Mouse (Mus musculus): ENCODE data around the gene Junb. TPM values are rescaled to one million over a fixed set of nuclear protein-coding genes. Genes with fewer than 3 reads are reported as not detected.
A peak's percentile ranks its signal among the peaks of the same experiment; 100 is the strongest.

The Junb gene
- polyA plus RNA-seq, 1 experiment from 2014 or later: 15.4 TPM

DNA sequence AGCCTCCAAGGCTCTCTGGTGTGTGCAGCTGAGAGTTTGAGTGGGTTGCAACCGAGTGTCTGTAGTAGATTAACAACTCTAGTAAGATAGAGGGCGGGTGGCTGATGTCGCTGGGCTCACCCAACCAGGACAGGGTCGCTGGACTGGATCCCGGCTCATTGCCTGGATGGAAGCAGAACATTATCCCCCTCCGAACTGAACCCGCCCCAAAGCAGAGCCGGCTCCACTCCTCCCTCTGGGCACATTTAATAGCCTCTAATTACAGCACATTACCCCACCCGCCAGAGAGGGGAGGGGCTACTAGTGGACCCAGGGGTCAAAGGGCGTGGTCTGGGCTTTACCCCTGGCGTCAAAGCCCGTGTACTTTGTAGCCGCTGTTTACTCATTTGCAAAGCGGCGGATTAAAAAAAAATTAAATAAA lies 10.8 kb upstream of the Junb start:
- 14% methylated on average over 15 of the region's 15 CpGs for WGBS
- H3K36me3 ChIP-seq (ENCODE audit: insufficient read depth): no peaks in the 10 kb centered on the region
- H3K9me3 ChIP-seq (ENCODE audit: low read depth, low read length): no peaks in the 10 kb centered on the region
- H3K4me3 ChIP-seq (ENCODE audit: low read depth, low read length): peak overlapping the region; percentile 54
- H3K4me1 ChIP-seq (ENCODE audit: insufficient read depth): peaks cover 24% of the 10 kb centered on the region
- H3K4me2 ChIP-seq: peak overlapping the region; percentile 98
- peak overlapping the region; percentile 40 for H3K9ac ChIP-seq
- DNase-seq (peak; percentile 27), ATAC-seq (ENCODE audit: insufficient read depth) (no peak)
- H3K27ac ChIP-seq (ENCODE audit: low read depth): peak overlapping the region; percentile 19
- H3K27me3 ChIP-seq (ENCODE audit: insufficient read depth, low read length): no peaks in the 10 kb centered on the region
- TF ChIP-seq CTCF (IDR thresholded peaks at IDR 0.05; ENCODE audit: low read depth): no peak

- TF ChIP-seq CTCF (IDR thresholded peaks at IDR 0.05; ENCODE audit: low read depth): no peak
- H3K9me3 ChIP-seq (ENCODE audit: low read depth, low read length): no peaks in the 10 kb centered on the region
- peaks cover 28% of the 10 kb centered on the region for H3K4me1 ChIP-seq (ENCODE audit: insufficient read depth)
- H3K4me2 ChIP-seq: no peak overlapping the region
- no peak overlapping the region for H3K4me3 ChIP-seq (ENCODE audit: low read depth, low read length)
- no peak overlapping the region for H3K27ac ChIP-seq (ENCODE audit: low read depth)
- no peaks in the 10 kb centered on the region for H3K36me3 ChIP-seq (ENCODE audit: insufficient read depth)
- WGBS: 60% methylated on average over 2 of the region's 2 CpGs
- ATAC-seq (ENCODE audit: insufficient read depth) (no peak), DNase-seq (no peak)
- no peaks in the 10 kb centered on the region for H3K27me3 ChIP-seq (ENCODE audit: insufficient read depth, low read length)
- no peak overlapping the region for H3K9ac ChIP-seq
These were observed 9.4 kb upstream of the Junb start for GRCm38 (mm10) chr8:84987903-84988302.

GRCm38 (mm10) chr8:84987388-84987787 lies 8.9 kb upstream of the Junb start:
- no peaks in the 10 kb centered on the region for H3K36me3 ChIP-seq (ENCODE audit: insufficient read depth)
- H3K9ac ChIP-seq: no peak overlapping the region
- H3K4me3 ChIP-seq (ENCODE audit: low read depth, low read length): no peak overlapping the region
- H3K4me2 ChIP-seq: no peak overlapping the region
- H3K4me1 ChIP-seq (ENCODE audit: insufficient read depth): peaks cover 29% of the 10 kb centered on the region
- ATAC-seq (ENCODE audit: insufficient read depth): no peak
- TF ChIP-seq CTCF (IDR thresholded peaks at IDR 0.05; ENCODE audit: low read depth): no peak
- no peak for DNase-seq
- no peaks in the 10 kb centered on the region for H3K9me3 ChIP-seq (ENCODE audit: low read depth, low read length)
- H3K27me3 ChIP-seq (ENCODE audit: insufficient read depth, low read length): no peaks in the 10 kb centered on the region
- H3K27ac ChIP-seq (ENCODE audit: low read depth): no peak overlapping the region
- 71% methylated on average over 5 of the region's 5 CpGs for WGBS

DNA sequence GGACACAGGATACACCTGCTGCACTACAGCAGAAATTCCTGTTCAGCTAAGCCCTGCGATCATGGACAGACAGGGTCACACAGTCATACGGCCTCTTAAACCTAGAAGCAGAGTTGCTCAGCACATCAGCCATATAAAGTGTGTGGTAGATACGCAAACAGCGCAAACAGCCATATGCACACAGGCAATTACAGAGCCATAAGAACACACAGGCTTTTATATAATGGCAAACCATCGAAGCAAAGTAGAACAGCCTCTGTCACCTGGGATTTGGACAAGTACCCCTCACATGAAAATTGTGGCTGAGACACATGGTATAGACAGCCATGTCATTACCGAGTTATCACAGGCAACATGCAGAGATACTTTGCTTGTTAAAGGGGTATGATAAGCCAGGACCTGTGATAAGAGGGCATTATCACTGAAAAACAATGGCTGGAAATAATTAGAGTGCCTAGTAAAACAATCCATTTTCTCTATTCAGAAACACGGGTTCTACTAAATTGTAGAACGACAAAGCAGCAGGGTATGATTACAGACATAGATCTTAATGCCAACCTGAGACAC lies 7.9 kb upstream of the Junb start:
- H3K4me3 ChIP-seq (ENCODE audit: low read depth, low read length): peak overlapping the region; percentile 52
- no peaks in the 10 kb centered on the region for H3K36me3 ChIP-seq (ENCODE audit: insufficient read depth)
- peak overlapping the region; percentile 67; the same call in 1 of the 2 replicates for H3K27ac ChIP-seq (ENCODE audit: low read depth)
- ATAC-seq (ENCODE audit: insufficient read depth): no peak
- H3K4me1 ChIP-seq (ENCODE audit: insufficient read depth): peaks cover 39% of the 10 kb centered on the region
- H3K27me3 ChIP-seq (ENCODE audit: insufficient read depth, low read length): no peaks in the 10 kb centered on the region
- peak overlapping the region; percentile 58 for H3K9ac ChIP-seq
- peak; percentile 48 for DNase-seq
- TF ChIP-seq CTCF (IDR thresholded peaks at IDR 0.05; ENCODE audit: low read depth): no peak
- WGBS: 32% methylated on average over 8 of the region's 8 CpGs
- H3K4me2 ChIP-seq: peak overlapping the region; percentile 100
- H3K9me3 ChIP-seq (ENCODE audit: low read depth, low read length): no peaks in the 10 kb centered on the region

- ATAC-seq (ENCODE audit: insufficient read depth): peak; percentile 7
- Histone ChIP-seq H3K9me3 (ENCODE audit: low read depth, low read length) (no peaks in the 10 kb centered on the region), H3K27ac (ENCODE audit: low read depth) (peak overlapping the region; percentile 67; the same call in 1 of the 2 replicates), H3K36me3 (ENCODE audit: insufficient read depth) (no peaks in the 10 kb centered on the region), H3K9ac (peak overlapping the region; percentile 58), H3K4me1 (ENCODE audit: insufficient read depth) (peaks cover 44% of the 10 kb centered on the region), H3K4me2 (peak overlapping the region; percentile 100), H3K4me3 (ENCODE audit: low read depth, low read length) (peak overlapping the region; percentile 52), H3K27me3 (ENCODE audit: insufficient read depth, low read length) (no peaks in the 10 kb centered on the region)
- DNase-seq: peak; percentile 83
- TF ChIP-seq CTCF (IDR thresholded peaks at IDR 0.05; ENCODE audit: low read depth): no peak
- under 1% methylated on average over 53 of the region's 53 CpGs for WGBS
These were observed 7.3 kb upstream of the Junb start for GRCm38 (mm10) chr8:84985684-84986378.

DNA sequence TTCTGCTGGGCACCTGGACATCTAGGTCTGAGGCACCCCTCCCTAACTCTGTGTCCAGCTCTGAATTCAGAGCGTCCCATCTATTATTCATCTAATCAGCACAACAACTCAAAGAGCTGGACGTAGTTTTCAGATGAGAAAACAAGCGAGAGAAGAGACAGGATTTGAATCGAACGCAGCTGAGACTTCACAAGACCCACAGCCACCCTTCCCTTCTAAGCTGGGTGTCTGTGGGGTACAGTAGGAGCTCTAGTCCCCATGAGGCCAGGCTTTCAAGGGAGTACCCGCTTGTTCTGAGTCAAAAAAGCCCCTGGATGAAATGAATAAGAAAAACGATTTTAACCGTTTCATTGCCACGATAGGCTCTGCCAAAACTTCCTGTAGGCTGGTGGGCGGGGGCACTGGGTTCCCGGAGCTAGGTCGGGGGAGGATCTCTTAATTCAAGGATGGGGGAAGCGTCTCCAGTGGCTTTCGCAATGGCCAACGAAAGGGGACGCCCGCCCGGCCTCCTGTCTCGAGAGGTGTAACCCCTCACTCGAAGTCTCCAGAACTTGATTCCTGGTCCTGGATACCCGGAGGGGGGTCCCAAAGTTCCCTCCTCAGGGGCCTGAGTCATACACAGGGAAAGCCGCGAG lies 6.6 kb upstream of the Junb start:
- H3K9me3 ChIP-seq (ENCODE audit: low read depth, low read length): no peaks in the 10 kb centered on the region
- DNase-seq: peak; percentile 64

More for the DNA sequence above, 6.6 kb upstream of the Junb start:
- no peaks in the 10 kb centered on the region for H3K27me3 ChIP-seq (ENCODE audit: insufficient read depth, low read length)
- peak overlapping the region; percentile 58 for H3K9ac ChIP-seq
- no peak for TF ChIP-seq CTCF (IDR thresholded peaks at IDR 0.05; ENCODE audit: low read depth)
- 2% methylated on average over 23 of the region's 23 CpGs for WGBS
- no peaks in the 10 kb centered on the region for H3K36me3 ChIP-seq (ENCODE audit: insufficient read depth)
- no peak for ATAC-seq (ENCODE audit: insufficient read depth)
- H3K4me2 ChIP-seq: peak overlapping the region; percentile 100
- H3K4me3 ChIP-seq (ENCODE audit: low read depth, low read length): peak overlapping the region; percentile 52
- H3K4me1 ChIP-seq (ENCODE audit: insufficient read depth): peaks cover 48% of the 10 kb centered on the region
- H3K27ac ChIP-seq (ENCODE audit: low read depth): peak overlapping the region; percentile 67

Data from lung, embryonic 14.5 days (tissue).